Mouse (Mus musculus): Measurements from ENCODE around the gene Med17. TPM values are rescaled to one million over a fixed set of nuclear protein-coding genes. Genes with fewer than 3 reads are reported as not detected.
"Not testable (repeated sequence)": the region's sequence is repeated elsewhere in the genome, so short reads cannot be mapped to it uniquely, and the experiment has no call there.

Gene Med17
- polyA plus RNA-seq, 1 experiment, result 25.8 TPM

DNA sequence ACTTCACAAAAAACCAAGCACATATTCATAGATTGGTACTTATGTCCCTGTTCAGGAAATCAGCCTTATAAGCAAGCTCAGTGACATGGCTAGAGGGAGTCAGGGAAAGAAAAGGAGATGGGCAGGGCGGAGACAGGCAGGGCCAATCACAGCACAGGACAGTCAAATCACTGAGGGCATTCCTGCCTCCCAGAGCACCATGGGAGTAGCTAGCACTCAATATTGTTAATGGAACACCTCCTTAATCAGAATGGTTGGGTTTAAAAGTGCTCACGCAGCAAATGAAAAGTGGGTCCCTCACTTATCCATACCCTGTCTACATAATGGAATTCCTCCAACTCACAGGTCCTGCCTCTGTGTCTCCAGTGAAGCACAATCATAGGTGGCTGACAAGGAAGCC is 23.1 kb upstream of the Med17 start:
- Histone ChIP-seq H3K4me3 (ENCODE audit: insufficient read depth, low read depth, low read length) (no peak overlapping the region), H3K27ac (replicated peaks; ENCODE audit: low read depth, low read length) (peak overlapping the region; percentile 47), H3K4me1 (ENCODE audit: control insufficient read depth, insufficient read depth, insufficient read length, low read length) (0 out of 2 replicates have a peak, but pooled peaks cover 2% of the 10 kb centered on the region)

DNA sequence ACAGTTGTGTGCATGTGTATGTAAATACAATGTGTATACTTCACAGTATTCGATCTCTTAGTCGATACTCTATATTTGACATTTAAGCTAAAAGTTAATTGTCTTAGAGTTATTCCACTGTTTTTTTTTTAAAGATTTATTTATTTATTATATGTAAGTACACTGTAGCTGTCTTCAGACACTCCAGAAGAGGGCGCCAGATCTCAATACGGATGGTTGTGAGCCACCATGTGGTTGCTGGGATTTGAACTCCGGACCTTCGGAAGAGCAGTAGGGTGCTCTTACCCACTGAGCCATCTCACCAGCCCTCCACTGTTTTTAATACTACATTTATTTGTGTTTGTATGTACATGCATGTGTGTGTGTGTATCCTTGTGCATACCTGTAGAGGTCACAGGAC is 22.3 kb upstream of the Med17 start:
- H3K4me1 ChIP-seq (ENCODE audit: control insufficient read depth, insufficient read depth, insufficient read length, low read length); H3K4me3 ChIP-seq (ENCODE audit: insufficient read depth, low read depth, low read length): not testable (repeated sequence)
- 0 out of 2 replicates have a peak overlapping the region, but pooled peaks have one; percentile 47 for H3K27ac ChIP-seq (replicated peaks; ENCODE audit: low read depth, low read length)

DNA sequence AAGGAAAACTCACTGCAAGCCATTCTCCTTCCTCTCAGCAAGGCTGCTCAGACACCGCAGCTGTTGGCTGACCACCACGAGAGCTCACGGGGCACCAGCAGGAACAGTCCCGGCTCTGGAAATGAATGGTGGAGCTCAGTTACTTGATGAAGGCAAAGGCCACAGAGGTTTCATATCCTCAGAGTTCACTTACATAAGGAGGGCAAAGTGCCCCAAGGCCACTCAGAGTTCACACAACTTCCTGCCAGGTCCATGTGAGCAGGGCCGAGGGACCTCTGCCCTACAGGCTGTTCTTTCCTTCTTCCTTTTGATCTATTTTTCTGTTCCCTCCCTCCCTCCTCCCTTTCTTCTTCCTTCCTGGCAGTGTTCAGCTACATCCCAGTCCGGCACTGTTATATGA is 21.7 kb upstream of the Med17 start:
- H3K4me1 ChIP-seq (ENCODE audit: control insufficient read depth, insufficient read depth, insufficient read length, low read length), result 0 out of 2 replicates have a peak, but pooled peaks cover 2% of the 10 kb centered on the region
- H3K27ac ChIP-seq (replicated peaks; ENCODE audit: low read depth, low read length), result peak overlapping the region; percentile 89
- H3K4me3 ChIP-seq (ENCODE audit: insufficient read depth, low read depth, low read length), result peak overlapping the region; percentile 52

DNA sequence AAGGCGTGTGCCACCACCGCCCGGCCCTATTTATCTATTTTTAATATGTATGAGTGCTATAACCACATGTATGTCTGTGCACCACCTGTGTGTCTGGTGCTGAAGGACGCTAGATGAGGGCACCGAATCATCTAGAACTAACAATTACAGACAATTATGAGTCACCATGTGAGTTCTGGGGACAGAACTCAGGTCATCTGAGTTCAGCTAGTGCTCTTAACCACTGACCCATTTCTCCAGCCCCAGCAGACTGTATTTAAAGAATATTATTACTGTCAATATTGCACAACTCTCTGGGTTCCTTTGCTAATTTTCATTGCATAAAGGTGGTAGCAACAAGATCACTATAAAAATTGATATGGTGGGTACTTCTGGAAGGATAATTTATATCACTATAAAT is 20.3 kb upstream of the Med17 start:
- 0 out of 2 replicates have a peak, but pooled peaks cover 2% of the 10 kb centered on the region for H3K4me1 ChIP-seq (ENCODE audit: control insufficient read depth, insufficient read depth, insufficient read length, low read length)
- peak overlapping the region; percentile 30 for H3K4me3 ChIP-seq (ENCODE audit: insufficient read depth, low read depth, low read length)

DNA sequence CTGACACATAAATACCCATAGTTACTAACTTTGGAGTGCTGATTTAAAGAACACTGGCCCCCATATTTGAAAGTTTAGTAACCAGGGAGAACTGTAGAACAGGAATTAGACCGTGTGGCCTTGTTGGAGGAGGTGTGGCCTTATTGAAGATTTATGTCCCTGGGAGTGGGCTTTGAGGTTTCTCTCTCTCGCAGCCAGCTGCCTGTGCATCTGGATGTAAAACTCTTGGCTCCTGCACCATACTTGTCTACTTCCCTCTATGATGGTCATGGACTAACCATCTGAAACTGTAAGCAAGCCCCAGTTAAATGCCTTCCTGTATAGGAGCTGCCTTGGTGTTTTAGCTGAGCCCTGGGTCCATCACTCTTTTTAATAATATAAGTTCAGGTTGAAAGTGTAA is 18.7 kb upstream of the Med17 start:
- H3K4me3 ChIP-seq (ENCODE audit: insufficient read depth, low read depth, low read length), result no peak overlapping the region
- H3K27ac ChIP-seq (replicated peaks; ENCODE audit: low read depth, low read length), result no peak overlapping the region
- 0 out of 2 replicates have a peak, but pooled peaks cover 2% of the 10 kb centered on the region for H3K4me1 ChIP-seq (ENCODE audit: control insufficient read depth, insufficient read depth, insufficient read length, low read length)

More for the DNA sequence above, 20.3 kb upstream of the Med17 start:
- peak overlapping the region; percentile 73 for H3K27ac ChIP-seq (replicated peaks; ENCODE audit: low read depth, low read length)

DNA sequence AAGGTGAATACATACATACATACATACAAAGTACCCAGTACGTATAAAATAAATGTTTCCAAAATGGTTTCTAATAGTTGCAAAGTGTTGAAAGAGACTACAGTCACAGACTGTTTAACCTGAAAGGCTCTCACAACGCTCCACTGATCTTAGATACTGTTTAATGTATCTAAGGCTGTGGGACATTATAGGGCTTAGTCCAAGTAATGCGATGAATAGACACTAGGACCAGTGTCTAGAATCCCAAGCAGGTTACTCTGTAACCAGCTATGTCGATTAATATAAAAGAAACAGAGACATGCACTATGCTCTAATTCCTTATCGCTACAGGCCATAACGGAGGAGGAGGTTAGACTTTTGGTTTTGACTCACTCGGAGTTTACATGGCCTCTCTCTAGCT is 17.4 kb upstream of the Med17 start:
- H3K4me3 ChIP-seq (ENCODE audit: insufficient read depth, low read depth, low read length), result no peak overlapping the region
- no peak overlapping the region for H3K27ac ChIP-seq (replicated peaks; ENCODE audit: low read depth, low read length)
- H3K4me1 ChIP-seq (ENCODE audit: control insufficient read depth, insufficient read depth, insufficient read length, low read length), result 0 out of 2 replicates have a peak, but pooled peaks cover 2% of the 10 kb centered on the region

DNA sequence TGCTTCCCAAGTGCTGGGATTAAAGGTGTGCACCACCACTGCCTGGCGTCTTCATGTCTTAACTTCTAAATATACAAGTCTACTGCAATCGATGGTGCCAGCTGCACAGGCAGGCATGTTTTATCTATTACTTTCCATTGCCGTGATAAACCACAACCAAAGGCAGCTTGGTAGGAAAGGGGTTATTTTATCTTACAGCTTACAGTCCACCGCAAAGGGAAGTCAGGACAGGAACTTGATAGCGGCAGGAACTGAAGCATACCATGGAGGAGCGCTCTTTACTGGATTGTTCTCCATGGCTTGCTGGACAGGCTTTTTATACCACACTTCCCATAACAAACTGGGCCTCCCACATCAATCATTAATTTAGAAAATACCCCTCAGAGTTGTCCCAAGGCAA is 9.5 kb upstream of the Med17 start:
- H3K4me3 ChIP-seq (ENCODE audit: insufficient read depth, low read depth, low read length), result no peak overlapping the region
- H3K27ac ChIP-seq (replicated peaks; ENCODE audit: low read depth, low read length), result no peak overlapping the region
- H3K4me1 ChIP-seq (ENCODE audit: control insufficient read depth, insufficient read depth, insufficient read length, low read length), result no peaks in the 10 kb centered on the region

DNA sequence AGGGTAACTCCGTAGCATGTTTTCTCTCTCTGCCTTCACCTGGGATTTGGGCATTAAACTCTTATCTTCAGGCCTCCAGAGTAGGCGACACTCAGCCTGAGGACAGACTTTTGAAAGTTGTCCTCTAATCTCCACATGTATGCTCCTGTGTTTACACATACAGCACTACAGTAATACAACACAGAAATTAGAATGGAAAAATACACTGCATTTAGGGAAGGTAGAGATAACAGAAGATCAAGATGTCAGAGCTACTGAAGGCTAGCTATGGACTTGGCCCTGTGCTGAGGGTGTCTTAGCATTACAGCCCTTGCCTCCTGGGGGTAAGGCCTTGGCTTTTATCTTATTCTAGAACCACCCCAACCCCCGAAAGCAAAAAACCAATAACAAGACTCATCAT is 8.7 kb upstream of the Med17 start:
- no peaks in the 10 kb centered on the region for H3K4me1 ChIP-seq (ENCODE audit: control insufficient read depth, insufficient read depth, insufficient read length, low read length)
- H3K4me3 ChIP-seq (ENCODE audit: insufficient read depth, low read depth, low read length), result no peak overlapping the region
- H3K27ac ChIP-seq (replicated peaks; ENCODE audit: low read depth, low read length), result no peak overlapping the region

DNA sequence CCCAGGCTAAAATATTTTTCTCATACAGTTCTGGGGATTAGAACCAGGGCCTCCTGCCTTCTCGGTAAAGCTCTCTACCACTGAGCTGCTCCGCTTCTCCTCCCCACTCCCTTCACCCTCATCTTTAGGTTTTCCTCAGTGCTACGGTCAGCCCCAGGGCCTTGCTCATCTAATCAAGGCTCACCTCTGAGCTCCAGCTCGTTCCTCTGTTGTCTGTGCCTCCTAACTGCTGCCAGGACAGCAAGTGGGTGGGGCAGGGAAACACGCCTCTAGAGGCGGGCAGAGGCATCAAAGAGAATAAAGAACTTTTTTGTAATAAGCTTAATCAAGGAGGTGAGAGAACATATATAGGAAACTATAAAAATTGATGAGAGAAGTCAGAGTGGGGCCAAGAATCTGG is 8.1 kb upstream of the Med17 start:
- Histone ChIP-seq H3K4me3 (ENCODE audit: insufficient read depth, low read depth, low read length) (no peak overlapping the region), H3K27ac (replicated peaks; ENCODE audit: low read depth, low read length) (no peak overlapping the region), H3K4me1 (ENCODE audit: control insufficient read depth, insufficient read depth, insufficient read length, low read length) (no peaks in the 10 kb centered on the region)

DNA sequence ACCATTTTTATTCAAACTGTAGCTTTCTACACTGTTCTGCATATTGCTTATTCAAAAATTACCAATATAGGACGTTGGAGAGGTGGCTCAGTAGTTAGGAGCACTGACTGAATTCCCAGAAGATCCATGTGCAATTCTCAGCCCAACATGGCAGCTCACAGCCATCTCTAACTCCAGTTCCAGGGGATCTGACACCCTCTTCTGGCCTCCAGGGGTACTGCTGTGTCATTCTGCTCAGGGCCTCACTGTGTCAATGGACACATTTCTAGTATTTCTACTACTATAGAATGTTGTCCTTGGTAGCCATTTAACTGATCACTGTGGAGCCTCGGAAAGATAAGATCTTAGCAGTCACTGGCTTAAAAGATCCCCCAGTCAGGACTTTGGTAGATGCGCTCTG is 5.7 kb upstream of the Med17 start:
- H3K4me1 ChIP-seq (ENCODE audit: control insufficient read depth, insufficient read depth, insufficient read length, low read length), result peaks cover 1% of the 10 kb centered on the region; the same call in 1 of the 2 replicates
- no peak overlapping the region for H3K27ac ChIP-seq (replicated peaks; ENCODE audit: low read depth, low read length)
- H3K4me3 ChIP-seq (ENCODE audit: insufficient read depth, low read depth, low read length), result no peak overlapping the region

DNA sequence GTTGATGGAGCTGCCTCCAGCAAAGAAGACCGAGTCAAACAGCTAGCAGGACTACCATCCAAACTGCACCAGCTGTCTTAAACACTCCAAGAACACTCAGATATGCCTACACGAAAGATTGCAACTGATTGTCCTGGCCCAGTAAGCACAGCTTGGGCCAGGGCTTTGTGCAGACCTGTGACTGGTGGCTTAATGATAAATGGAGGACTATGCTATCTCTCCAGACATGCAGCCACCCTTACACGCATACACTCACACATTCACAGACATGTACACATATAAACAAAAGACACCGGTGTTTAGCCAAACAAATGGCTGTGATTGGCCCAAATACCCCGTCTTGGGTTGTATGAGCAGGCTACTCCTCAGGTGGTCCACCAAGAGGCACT is 754 bp upstream of the Med17 start:
- Histone ChIP-seq H3K4me3 (ENCODE audit: insufficient read depth, low read depth, low read length) (peak overlapping the region; percentile 61), H3K27ac (replicated peaks; ENCODE audit: low read depth, low read length) (peak overlapping the region; percentile 64), H3K4me1 (ENCODE audit: control insufficient read depth, insufficient read depth, insufficient read length, low read length) (peaks cover 2% of the 10 kb centered on the region; the same call in 1 of the 2 replicates)

DNA sequence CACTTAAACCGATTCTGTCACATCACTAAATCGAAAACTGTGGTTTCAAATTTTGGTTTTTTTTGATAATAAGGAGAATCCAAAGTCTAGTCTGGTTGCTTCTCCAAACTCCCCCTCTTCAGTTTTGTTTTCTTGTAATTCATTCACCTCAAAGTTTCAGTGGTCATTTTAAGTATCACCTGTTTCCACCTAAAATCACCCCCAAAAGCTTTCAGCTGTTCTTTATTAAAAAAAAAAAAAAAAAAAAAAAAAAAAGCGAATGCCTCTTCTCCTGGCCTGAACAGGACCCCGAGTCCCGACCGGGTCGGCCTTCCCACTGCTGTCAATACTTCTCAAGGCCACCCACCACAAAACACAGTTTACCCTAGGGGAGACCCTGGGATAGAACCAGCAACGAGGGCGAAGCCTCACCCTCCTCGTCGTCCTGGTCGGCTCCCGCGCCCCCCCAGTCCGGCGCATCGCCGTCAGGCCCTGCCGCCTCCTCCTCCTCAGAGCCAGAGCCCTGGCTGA is 537 bp downstream of the Med17 start:
- Histone ChIP-seq H3K4me3 (ENCODE audit: insufficient read depth, low read depth, low read length) (peak overlapping the region; percentile 89), H3K27ac (replicated peaks; ENCODE audit: low read depth, low read length) (peak overlapping the region; percentile 72), H3K4me1 (ENCODE audit: control insufficient read depth, insufficient read depth, insufficient read length, low read length) (peaks cover 2% of the 10 kb centered on the region; the same call in 1 of the 2 replicates)

DNA sequence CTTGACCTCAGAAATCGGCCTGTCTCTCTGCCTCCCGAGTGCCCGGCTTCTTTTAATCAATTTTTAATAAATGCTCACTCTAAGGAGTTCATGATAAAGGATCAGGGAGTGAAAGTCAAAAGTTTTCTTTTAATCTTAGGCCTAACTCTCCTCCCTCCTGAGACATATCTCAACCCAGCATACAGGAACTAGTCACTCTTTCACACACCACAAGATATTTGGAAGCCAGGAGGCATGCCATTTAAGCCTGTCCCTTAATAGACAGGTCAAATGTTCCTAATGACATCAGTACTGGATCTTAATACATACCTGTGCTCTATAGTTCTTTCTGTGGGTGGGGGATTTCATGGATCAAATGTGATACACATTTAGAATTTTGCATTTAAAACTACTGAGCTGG is 1.4 kb downstream of the Med17 start:
- Histone ChIP-seq H3K4me1 (ENCODE audit: control insufficient read depth, insufficient read depth, insufficient read length, low read length) (peaks cover 2% of the 10 kb centered on the region; the same call in 1 of the 2 replicates), H3K4me3 (ENCODE audit: insufficient read depth, low read depth, low read length) (no peak overlapping the region), H3K27ac (replicated peaks; ENCODE audit: low read depth, low read length) (no peak overlapping the region)

DNA sequence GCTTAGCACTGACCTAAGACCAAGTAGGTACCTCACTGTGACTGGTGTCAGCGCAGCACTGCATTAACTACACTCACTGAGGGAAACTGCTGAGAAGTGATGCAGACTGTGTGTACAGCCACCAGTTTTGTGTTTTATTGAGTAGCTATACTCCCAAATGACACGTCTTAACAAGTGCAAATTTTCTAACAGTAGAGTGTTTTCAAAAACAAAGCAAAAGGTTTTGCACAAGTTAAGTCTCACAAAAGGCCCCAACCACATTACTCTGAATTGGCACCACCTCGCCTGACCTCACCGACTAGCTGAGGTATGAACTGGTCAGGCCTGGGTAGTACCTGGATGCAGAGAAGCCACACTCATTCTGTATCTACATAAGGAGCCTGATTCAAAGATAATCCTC is 2.9 kb downstream of the Med17 start:
- Histone ChIP-seq H3K4me1 (ENCODE audit: control insufficient read depth, insufficient read depth, insufficient read length, low read length) (peaks cover 2% of the 10 kb centered on the region; the same call in 1 of the 2 replicates), H3K27ac (replicated peaks; ENCODE audit: low read depth, low read length) (no peak overlapping the region), H3K4me3 (ENCODE audit: insufficient read depth, low read depth, low read length) (no peak overlapping the region)

DNA sequence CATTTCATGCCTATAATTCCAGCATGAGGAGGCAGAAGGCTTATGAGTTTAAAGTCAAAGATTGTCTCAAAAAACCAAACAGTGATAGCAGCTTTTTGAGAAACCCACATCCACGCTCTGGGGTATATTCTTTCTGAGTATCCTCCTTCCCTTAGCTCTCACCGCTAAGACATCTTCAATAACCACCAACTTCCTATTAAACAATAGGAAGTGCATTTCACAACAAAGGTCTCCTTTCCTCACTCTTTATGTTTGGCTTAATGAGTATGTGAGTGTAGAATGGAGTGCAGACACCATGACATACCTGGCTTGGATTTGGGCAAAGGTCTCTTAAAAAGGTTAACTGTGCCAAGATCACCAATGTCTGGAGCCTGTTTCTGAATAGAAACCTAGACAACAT is 5.8 kb downstream of the Med17 start:
- H3K4me3 ChIP-seq (ENCODE audit: insufficient read depth, low read depth, low read length), result no peak overlapping the region
- H3K4me1 ChIP-seq (ENCODE audit: control insufficient read depth, insufficient read depth, insufficient read length, low read length), result no peaks in the 10 kb centered on the region
- H3K27ac ChIP-seq (replicated peaks; ENCODE audit: low read depth, low read length), result no peak overlapping the region

DNA sequence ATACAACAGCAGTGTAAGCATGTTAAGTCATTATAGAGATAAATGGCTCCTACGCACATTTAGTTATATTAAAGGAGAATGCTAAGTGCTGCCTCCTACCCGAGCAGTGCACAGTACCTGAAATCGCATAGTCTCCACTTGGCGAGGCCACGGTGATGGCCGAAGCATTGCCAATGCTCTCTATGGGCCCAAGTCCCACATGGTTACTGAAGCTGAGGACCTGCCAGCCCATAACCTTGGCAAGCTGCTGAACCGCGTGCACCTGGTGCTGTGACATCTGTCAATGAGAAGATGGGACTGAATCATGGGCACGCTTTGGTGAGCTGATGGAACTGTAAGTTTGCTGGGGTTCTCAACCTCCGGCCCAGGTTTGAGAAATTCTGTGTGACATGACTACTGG is 16.2 kb downstream of the Med17 start:
- no peak overlapping the region for H3K4me3 ChIP-seq (ENCODE audit: insufficient read depth, low read depth, low read length)
- H3K27ac ChIP-seq (replicated peaks; ENCODE audit: low read depth, low read length), result no peak overlapping the region
- no peaks in the 10 kb centered on the region for H3K4me1 ChIP-seq (ENCODE audit: control insufficient read depth, insufficient read depth, insufficient read length, low read length)
